Mouse (Mus musculus) common myeloid progenitor, adult 5-6 weeks (primary cell): ENCODE results near the gene Lemd2. TPM values are rescaled to one million over a fixed set of nuclear protein-coding genes. Genes with fewer than 3 reads are reported as not detected.

ENCODE experiments used
- ATAC-seq: replicated peaks from 2 replicates; pipeline ENCODE4 v1.8.0; 2016; ENCODE audit warnings: low read depth, mild to moderate bottlenecking, moderate TSS enrichment, inconsistent platforms; ENCODE audit not compliant: poor library complexity, severe bottlenecking
- total RNA-seq: library from RNA; stranded (forward); fragments of 200-1000, 187-1606 nt; gene quantifications from 2 replicates; pipeline ENCODE4 v1.2.3, GENCODE M21; 2017

The Lemd2 gene
- total RNA-seq, 1 experiment from 2014 or later: 20.2 TPM

GRCm38 (mm10) chr17:27228216-27228915, 24.1 kb upstream of the Lemd2 start:
- peak; percentile 85 for ATAC-seq

DNA sequence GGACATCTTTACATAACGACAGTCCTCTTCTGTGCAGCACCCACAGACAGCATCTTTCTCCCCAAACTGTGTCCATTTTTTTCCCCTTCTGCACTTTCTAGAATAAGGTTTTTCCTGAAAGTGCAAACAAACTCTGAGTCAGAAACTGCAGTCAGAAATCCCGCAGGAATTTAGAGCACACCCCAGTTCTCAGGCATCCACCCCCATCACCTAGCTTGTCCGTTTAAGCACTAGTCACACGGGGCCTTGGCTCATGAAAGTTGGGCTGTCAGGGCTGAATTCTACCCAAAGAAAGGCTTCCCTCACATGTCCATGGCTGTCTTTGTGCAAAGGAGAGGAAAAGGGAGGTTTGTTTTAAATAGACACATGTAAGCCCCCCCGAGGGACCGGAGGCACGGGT, 23.0 kb upstream of the Lemd2 start:
- no peak for ATAC-seq

DNA sequence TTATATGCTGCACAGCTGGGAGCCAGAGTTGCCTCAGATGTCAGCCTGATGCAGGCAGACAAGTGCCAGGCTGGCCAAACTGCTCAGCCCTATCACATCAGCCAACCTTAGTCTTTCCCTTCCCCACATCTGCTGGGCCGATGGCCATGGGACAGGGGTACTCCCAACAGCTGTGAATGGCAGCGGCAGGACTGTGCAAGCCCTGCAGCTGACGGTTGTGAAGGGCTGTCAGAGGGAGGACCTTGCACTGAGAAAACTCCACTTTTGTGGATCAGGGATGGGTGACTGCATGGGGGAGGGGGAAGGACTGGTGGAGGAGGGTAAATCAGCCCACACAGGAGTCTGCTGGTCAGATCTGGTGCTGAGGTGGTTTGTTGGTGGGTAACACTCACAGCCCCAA, 22.4 kb upstream of the Lemd2 start:
- no peak for ATAC-seq

GRCm38 (mm10) chr17:27225801-27226200, 21.5 kb upstream of the Lemd2 start:
- no peak for ATAC-seq

- ATAC-seq: no peak
Observed at GRCm38 (mm10) chr17:27223821-27224220, 19.6 kb upstream of the Lemd2 start.

DNA sequence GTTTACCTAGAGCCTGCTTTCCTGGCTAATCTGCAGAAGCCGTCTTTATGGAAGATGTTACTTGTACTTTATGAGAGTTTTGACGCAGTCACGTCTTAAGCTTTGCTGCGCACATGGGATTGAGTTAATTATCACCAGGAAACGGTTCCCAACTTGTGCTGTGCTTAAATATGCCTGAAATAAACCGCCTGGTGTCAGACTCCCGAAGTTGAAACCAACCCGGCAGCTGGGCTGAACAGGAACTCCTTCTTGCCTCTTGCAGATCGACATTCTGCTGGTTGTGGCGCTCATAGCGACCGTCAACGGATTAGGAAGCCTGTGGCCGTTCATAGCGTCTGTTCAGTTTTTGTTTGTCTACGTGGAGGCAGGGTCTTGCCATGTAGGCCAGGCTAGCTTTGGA, 17.3 kb upstream of the Lemd2 start:
- ATAC-seq: no peak

DNA sequence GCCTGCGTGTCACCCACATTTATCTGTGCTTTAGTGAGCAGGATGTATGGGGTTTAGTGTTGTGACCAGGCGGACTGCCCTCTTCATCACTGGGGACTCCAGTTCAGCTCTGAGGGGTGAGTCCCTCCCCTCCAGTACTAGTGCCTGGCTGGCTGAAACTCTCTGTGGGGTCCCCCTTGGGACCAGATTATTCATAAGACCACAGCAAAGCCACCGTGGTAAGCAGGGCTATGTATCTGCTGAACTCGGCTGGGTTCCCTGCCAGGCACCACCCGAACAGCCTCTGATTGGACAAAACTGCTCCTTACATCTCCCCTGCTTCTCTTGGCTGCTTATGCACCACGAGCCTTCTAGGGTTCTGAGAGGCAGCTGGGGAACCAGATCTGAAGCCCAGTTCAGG, 14.6 kb upstream of the Lemd2 start:
- no peak for ATAC-seq

- no peak for ATAC-seq
Observed at GRCm38 (mm10) chr17:27218364-27218763, 14.1 kb upstream of the Lemd2 start.

- ATAC-seq: 0 out of 2 replicates have a peak, but pooled peaks have one; percentile 45
Observed at GRCm38 (mm10) chr17:27212768-27213525, 8.7 kb upstream of the Lemd2 start.

- no peak for ATAC-seq
Observed at GRCm38 (mm10) chr17:27212006-27212405, 7.7 kb upstream of the Lemd2 start.

DNA sequence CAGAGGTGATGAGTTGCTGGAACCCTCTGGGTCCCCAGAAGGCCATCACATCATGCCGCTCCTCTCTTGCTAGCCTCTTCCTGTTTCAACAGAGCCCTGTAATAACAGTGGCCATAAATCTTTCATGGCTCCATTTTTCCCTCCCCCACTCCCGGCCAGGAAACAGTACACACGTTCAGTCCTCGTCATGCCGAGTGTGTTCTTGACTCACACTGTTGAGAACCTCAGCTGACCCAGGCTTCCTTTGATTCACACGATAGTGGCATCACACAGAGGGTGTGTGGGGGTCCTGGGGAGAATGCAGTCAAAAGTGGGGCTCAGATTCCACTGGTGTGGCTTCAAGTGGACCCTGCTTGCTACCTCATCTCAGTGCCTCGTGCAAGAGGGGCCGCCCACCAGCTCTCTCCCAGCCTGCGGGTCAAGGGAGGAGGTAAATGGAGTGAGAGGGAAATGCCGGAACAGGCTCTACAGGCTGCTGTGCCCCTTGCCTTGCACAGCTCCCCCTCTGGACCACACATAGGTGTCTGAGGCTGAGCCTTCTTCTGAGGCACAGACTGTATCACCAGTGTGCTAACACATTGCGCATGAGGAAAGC, 2.9 kb upstream of the Lemd2 start:
- peak; percentile 51 for ATAC-seq

DNA sequence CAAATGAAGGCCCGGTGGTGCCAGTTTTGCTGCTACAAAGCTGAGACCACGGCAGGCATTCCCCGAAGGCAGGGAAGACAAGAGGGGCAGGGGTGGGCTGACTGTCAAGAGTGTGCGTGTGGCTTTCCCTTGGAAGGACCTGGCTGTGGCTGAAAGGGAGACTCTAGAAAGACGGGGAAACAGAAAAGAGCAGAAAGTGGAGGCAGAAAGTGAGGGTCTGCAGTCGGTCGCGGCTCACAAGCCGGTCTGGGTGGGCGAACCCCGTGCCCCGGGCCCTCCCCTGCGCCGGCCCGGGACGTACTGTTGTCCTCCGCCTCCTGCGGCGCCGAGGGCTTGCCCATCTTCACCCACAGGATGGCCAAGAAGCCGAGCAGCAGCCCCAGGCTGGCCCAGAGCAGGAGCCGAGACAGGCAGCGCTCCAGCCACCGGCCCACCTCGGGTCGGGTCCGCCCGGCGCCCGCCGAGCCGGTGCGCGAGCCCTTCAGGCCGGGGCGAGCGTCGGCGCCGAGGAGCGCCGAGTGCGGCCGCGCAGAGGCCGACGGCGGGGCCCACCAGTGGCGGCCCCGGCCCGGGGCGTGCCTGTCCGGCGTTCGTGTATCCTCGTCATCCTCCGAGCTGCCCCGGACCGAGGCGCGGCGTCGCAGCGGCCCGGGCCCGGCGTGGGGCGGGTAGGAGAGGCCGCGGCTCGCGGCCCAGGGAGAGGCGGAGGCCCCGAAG, 753 bp downstream of the Lemd2 start:
- ATAC-seq: no peak

- ATAC-seq: no peak
Observed at GRCm38 (mm10) chr17:27202919-27203357, 1.3 kb downstream of the Lemd2 start.

GRCm38 (mm10) chr17:27201981-27202380, 2.3 kb downstream of the Lemd2 start:
- no peak for ATAC-seq

DNA sequence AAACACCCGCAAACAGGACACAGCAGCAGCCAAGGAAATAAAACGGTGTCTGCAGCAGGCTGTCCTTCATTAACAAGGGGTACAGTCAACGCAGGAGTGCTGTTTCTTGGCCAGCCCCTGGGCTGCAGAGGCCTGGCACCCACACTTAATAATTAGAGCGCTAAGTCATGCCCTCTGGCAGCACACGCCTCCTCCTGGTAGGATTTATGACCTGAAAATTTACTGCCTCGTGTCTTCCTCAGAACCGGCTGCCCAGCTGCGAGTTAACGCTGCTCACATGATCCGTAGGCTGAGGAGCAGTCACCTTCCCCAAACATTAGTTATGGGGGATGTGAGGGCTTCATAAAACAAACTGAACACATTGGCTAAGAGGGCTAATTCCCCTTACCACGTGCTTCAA, 3.5 kb downstream of the Lemd2 start:
- ATAC-seq: peak; percentile 29

- no peak for ATAC-seq
Observed at GRCm38 (mm10) chr17:27199864-27200263, 4.4 kb downstream of the Lemd2 start.

DNA sequence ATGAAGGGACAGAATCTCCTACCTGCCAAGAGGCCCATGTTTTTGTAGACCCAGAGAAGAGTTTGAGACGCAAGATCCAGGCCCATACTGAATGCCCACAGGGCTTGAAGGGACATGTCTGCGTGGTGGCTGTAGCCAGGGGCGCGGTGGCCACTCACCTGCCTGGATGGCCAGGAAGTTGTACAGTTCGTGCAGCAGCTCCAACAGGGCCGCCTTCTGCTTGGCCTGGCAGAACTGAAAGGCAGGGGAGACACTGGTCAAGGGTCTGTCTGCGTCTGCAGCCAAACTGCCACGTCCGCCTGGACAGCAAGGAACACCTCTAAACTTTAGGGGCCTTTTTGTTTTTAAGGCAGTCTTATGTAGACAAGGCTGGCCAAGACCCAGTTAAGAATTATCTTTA, 5.1 kb downstream of the Lemd2 start:
- no peak for ATAC-seq

- ATAC-seq: no peak
Observed at GRCm38 (mm10) chr17:27196206-27196605, 8.1 kb downstream of the Lemd2 start.

DNA sequence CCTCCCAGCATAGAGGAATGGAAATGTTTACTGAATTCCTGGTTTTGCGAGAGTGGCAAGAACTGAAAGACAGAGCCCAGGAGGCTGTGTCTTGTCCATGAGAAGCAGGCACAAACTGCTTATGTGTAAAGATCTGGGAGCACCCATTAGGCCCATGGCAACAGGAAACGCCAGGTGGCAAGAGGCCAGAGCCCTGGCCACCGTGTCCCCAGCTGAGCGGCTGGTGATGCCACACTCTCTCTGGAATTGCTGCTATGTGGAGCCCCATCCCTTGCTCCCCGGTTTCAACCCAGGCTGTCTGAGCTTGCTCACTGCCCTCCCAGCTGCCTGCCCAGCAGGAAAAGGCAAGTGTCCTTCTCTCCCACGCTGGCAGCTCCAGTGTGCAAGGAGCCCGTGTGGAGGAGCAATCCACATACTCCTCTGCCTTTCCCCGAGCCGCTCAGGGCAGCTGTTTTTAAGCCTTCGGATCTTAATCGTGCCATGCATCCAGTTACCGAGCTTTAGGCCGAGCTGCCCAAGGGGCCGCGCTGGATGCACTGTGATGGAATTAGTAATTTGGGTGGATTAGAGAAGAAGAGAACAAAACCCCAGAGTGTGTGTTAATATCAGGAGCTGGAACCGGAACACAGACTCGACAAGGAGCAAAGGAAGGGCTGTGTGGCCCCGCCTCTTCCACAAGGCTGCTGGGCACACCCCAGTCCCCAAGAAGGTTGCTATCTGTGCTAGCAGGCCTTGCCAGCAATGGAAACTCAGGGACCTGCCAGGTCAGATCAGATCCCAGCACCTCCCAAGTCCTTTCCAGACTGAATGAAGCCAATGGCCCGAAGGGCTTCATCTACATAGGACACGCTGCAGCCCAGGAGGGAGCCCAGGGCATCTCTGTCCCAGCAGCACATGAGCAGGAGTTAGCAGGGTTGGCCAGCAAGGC, 9.7 kb downstream of the Lemd2 start:
- ATAC-seq: no peak

- ATAC-seq: no peak
Observed at GRCm38 (mm10) chr17:27191804-27192203, 12.5 kb downstream of the Lemd2 start.
